Mouse (Mus musculus) cerebellum, adult 2 months (tissue): Measurements from ENCODE around the gene Stpg1.

ENCODE experiments used
- CTCF ChIP-seq: fragments of 200-500 bp; IDR thresholded peaks from 2 replicates; pipeline ENCODE4 v1.5.1; 2011; ENCODE audit warnings: low read depth, mild to moderate bottlenecking, control low read depth, low read length, moderate library complexity, borderline replicate concordance; ENCODE audit not compliant: insufficient read depth
- POLR2A ChIP-seq: fragments of 200-500 bp; IDR thresholded peaks from 2 replicates; pipeline ENCODE4 v1.6.1; 2011; ENCODE audit warnings: low read length, control low read depth, borderline replicate concordance; ENCODE audit not compliant: insufficient read depth

GRCm38 (mm10) chr4:135451360-135452015 lies 43.1 kb upstream of the Stpg1 start:
- TF ChIP-seq CTCF, result no peak
- TF ChIP-seq POLR2A, result no peak
